Mouse (Mus musculus): ENCODE measurements around the gene Commd1.

Gene Commd1

DNA sequence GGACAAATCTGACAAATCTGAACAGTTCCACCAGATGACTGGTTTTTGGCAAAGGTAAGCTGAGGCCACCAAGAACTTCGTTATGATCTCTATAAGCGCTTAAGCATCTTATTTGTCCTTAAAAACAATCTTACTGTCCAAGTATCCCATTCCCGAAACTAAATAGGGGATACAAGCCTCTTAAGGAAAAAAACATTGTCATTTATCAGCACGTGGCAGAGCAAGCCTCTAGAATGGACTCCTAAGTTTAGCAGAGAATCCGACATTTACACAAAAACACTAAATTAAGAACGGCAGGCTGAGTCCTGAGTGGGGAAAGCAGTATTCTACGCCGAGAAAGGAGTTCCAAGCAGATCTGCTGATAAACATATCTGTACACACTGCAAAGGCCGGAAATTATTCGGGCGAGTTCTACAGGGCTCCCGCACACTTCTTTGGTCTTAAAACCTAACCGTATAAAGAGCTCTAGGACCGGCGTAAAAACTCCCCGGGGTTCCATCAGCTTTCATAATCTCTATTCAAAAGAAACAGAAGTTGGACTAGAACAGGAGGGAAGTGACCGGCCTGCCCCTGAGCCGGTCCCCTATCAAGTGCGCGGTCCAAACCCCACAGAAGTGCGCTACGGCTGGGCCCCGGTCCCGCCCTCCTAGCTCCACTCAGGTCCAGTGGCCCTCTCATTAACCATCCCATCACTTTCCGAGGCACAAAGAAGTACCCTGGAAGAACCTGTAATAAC, 124.3 kb downstream of the Commd1 start:
- no peak for DNase-seq

DNA sequence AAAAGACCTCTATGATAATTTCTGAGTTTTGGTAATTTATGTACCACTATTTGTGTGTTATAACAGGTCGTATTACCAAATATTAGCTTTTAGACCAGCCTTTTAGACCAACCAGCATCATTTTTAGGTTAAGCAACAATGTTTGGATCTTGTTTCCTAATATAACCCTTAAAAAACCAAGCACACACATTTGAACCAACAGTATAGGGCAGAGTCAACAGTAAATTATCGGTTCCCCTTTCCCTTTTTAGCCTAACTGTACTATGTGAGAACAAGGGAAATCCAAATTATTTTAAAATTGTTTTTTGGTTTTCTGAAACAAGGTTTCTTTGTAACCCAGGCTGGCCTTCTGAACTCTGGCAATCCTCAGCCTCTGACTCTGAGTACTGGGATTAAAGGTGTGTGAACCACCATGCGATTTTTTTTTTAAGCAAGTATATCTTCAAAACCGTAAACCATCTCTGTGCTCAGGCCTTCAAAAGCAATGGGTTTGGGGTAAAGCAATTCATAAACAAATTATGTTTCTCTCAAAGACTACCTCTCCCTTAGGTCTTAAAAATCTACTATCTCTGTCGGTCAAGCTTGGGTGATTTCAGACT, 125.0 kb downstream of the Commd1 start:
- no peak for DNase-seq

DNA sequence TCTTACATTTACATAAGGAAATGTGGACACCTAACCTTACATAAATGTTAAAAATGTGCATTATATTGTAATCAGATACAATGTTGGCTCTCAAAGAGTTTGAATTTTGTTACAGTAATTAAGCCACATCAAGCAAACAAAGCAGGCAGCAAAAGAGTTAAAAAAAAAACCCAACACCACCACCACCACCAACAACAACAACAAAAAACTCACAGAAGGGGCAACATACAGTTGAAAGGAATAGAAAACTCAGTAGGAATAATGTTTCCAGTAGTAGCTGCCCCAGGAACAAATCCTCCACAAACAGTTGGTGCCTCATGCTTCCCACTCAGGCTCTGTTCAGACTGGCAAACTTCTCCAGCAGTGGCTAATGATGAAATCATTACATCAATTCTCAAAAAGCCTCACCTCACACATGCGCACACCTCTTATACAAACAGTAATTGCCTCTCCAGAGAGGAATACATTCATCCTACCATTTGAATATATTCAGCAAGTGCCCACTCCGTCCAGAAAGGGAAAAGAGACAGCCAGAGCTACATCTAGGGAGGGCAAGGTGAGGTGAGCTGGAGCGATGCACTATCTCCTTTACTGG, 125.7 kb downstream of the Commd1 start:
- DNase-seq: no peak

DNA sequence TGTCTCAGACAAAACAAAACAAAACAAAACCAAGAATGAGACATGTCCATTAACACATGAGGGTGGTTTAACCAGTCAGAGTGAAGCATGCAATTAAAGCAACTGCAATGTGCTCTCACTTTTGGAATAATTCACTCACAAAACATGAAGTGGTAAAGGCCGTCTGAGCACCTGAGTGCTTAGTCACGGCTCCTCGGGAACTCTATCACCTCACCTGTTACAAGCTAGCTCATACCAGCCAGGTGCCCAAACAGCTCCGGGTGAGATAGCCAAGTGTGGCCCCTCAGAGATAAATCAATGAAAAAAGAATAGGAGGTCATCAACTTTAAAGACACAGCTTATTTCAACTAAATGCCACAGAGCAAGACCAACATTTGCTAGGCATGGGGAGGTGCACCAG, 127.6 kb downstream of the Commd1 start:
- no peak for DNase-seq

DNA sequence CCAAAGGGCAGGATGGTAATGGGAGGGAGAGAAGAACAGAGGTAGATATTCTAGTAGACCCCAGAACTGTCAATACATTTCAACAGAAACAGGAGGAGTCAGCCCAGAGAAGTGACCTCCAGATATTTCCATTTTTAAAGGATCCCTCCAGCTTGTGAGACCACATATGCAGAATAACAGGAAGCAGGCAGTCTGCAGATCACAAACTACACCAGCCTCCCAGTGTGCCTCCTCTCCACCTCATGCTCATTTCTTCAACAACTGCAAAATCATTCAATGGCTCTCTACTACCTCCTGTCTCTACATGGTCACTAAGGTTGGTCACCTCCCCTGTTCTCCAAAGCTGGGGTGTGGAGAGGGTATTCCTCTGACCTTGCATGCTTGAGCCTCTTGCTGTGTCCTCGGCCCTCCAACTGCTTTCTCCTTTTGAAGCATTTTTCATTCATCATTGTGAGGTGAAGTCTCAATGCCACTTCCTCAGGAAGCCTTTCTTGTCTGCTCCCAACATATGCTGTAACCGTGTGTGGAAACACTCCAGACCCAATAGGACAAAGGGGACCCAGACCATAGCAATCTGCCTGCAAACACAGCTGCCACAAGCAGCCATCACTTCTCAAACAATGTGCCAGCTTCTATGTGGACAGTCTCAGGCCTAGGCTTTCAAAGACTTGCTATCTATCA, 128.6 kb downstream of the Commd1 start:
- no peak for DNase-seq

GRCm38 (mm10) chr11:22852510-22852909, 129.7 kb downstream of the Commd1 start:
- no peak for DNase-seq

DNA sequence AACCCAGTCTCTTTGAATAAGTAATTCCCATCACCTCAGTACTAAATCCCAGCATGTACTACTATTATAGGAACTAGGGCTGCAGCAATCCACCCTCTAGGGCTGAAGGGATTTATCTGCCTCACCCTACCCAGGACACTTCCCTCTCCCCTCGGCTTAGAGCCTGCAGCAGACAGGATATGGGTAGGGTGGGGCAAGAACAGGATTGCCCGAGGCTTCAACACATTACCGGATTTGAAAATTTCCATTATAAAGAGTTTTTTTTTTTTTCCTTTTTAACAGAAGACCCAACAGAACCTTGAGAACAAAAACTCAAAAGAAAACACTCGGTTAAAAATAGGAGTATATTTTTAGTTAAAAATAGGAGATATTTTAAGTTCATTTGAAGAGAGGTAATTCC, 130.8 kb downstream of the Commd1 start:
- DNase-seq: no peak

GRCm38 (mm10) chr11:22850077-22850476, 132.1 kb downstream of the Commd1 start:
- DNase-seq: no peak

- no peak for DNase-seq
Observed at GRCm38 (mm10) chr11:22848649-22849195, 133.5 kb downstream of the Commd1 start.

GRCm38 (mm10) chr11:22847732-22848648, 134.2 kb downstream of the Commd1 start:
- DNase-seq: peak; percentile 46

DNA sequence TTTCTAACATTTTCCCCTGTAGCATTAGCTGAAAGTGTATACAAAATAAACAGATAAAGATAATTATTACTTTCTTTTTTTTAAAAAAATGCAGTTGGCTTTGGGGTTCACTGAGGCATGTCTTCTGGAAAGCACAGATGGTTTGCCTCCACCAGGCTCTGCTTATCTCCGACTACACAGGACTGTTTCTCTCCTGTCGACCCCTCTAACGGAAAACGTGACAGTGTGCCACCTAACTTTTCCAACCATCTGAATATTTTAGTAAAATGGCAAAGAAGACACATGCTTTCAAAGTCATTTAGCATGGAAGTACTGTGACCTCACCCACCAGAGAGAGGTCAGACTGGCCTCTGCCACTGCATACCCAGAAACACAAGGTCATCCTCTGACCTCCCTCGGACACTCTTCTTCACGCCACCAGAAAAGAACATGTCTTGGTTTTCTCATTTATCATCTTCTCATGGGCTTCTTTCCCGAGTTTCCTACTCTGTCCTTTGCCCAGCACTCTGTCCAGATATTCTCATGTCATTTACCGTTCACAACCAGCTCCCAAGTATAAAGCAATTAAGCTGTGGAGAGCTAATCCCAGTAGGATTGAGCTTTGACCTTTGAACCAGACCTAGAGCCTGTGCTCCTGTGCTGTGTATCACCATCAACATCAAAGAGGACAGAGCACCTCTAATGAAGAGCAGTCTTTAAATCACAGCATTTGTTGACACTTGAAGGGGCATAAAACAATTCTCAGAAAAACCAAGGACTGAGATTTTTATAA, 135.0 kb downstream of the Commd1 start:
- DNase-seq: no peak
